Mouse (Mus musculus) embryonic fibroblast, embryonic 13.5 days (primary cell): ENCODE measurements around the gene Ttc30a1. TPM values are rescaled to one million over a fixed set of nuclear protein-coding genes. Genes with fewer than 3 reads are reported as not detected.
"Not testable (repeated sequence)": the region's sequence is repeated elsewhere in the genome, so short reads cannot be mapped to it uniquely, and the experiment has no call there.

Experiments used
- H3K27ac ChIP-seq: 2 replicates; pipeline ENCODE4 v1.5.1; 2012; ENCODE audit warnings: low read length, control low read depth, inconsistent platforms; ENCODE audit not compliant: insufficient read depth
- H3K4me1 ChIP-seq: 2 replicates; pipeline ENCODE4 v1.6.1; 2011; ENCODE audit warnings: low read length; ENCODE audit not compliant: control insufficient read depth, insufficient read depth
- H3K4me3 ChIP-seq: 2 replicates; pipeline ENCODE4 v1.5.1; 2011; ENCODE audit warnings: mild to moderate bottlenecking, control low read depth, low read length; ENCODE audit not compliant: insufficient read depth
- CTCF ChIP-seq: IDR thresholded peaks from 2 replicates; pipeline ENCODE4 v1.5.1; 2011; ENCODE audit warnings: mild to moderate bottlenecking, control low read depth, low read length, moderate library complexity, borderline replicate concordance; ENCODE audit not compliant: insufficient read depth
- POLR2A ChIP-seq: IDR thresholded peaks from 2 replicates; pipeline ENCODE4 v1.6.1; 2011; ENCODE audit warnings: low read depth, mild to moderate bottlenecking, control low read depth, low read length, moderate library complexity
- polyA plus RNA-seq: library from polyadenylated mRNA; stranded (reverse); fragments of >200 nt; gene quantifications from 2 replicates; pipeline ENCODE4 v1.2.4, GENCODE M21; 2011; ENCODE audit warnings: low read depth; ENCODE audit not compliant: missing spikeins, insufficient read length

Gene Ttc30a1
- polyA plus RNA-seq, 1 experiment: 3.1 TPM

DNA sequence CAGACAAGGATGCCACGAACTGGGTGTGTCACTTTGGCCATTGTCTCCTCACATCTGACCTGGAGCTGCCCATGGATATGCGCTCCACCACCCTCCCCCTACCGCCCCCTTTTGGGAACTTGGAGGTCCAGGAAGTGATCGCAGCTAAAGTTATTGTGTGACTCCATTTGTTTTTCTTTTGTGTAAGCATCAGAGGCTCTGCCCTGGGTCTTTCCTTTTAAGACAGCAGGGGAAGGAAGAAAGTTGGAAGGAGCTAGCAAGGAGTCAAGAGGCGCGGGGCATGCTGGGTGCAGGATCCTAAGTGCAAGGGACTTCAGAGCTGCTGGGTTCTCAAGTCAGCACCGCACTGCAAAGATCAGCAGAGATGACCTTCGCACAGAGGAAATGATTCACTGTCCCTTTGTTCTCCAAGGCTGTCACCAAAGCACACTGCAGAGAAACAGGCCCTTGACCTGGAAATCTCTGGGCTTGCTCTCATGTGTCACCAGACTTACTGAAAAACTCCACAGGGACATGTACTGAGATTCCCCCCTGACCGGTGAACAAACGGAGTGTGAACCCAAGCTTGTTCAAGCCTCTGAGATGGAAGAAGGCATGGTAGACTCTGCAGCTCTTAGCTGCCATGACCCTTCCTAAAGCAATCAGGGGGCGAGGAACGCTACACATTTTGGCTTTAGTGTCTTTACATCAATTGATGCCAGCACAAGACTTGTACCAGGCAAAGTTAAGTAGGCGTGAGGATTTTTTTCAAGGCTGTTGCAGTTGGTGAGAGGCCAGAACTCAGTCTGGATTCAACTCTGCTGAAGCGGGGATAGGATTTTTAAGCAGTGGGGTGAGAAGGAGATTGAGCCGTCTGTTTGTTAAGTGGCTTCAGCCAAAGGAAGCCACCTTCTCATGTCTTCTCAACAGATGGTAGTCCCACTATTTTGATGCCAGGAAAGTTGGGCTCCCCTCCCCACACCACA lies 21.1 kb downstream of the Ttc30a1 start:
- TF ChIP-seq CTCF (no peak), POLR2A (no peak)
- Histone ChIP-seq H3K4me3 (no peak overlapping the region), H3K4me1 (no peaks in the 10 kb centered on the region; the same call in 1 of the 2 replicates), H3K27ac (no peak overlapping the region)

DNA sequence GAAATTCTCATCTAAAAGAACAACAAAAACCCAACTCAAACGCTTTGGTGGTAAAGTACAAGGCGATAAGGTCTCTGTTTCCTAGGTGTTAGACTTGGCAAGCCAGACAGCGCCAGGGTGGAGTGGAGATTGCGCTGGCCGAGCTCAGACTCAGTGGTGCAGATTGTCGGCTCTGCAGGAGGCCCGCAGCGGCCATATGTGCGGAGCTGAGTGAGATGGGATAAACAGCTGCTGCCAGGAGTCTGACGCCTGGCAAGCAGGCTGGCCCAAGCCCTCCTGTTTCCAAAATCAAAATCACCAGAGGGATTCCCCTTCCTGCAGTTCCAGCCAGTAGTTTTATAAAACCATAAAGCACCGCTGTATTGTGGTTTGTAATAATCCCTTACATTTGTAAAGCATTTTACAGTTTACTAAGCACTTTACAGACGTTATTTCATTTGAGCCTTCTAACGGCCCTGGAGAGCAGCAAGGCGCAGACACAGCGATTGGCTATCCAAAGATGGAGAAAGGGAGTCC lies 21.9 kb downstream of the Ttc30a1 start:
- Histone ChIP-seq H3K27ac (no peak overlapping the region), H3K4me3 (no peak overlapping the region), H3K4me1 (no peaks in the 10 kb centered on the region; the same call in 1 of the 2 replicates)
- TF ChIP-seq POLR2A (no peak), CTCF (no peak)

DNA sequence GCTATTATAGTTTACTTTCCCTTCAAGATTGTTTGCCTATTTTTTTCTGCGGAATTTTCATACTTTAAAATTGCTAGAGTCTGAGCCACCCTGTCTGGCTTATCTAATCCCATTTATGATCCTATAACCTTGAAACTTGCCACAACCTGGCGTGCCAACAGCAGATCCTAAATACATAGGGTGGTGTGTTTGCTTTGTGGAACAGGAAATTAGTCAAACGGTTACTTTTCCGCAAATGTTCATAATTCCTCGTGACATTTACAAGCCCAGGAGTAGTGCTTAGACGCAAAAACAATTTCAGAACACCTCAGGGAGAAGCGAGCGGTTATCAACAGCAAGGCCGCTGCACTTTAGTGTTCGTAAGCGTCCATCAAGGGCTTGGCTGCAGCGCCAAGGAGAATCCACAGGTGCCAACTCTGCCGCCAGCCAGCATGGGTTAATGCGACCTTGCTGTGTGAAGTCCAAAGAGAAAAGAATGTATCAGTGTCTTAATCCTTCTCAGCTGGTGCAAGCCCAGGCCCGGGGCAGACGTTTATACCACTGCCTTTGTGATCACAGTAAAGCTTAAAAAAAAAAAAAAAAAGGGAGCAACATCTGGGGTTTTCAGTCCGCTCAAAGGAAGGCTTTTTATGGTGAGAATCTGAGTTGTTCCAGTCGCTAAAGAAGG lies 22.5 kb downstream of the Ttc30a1 start:
- no peak overlapping the region for H3K4me3 ChIP-seq
- TF ChIP-seq CTCF (no peak), POLR2A (no peak)
- no peaks in the 10 kb centered on the region; the same call in 1 of the 2 replicates for H3K4me1 ChIP-seq
- no peak overlapping the region for H3K27ac ChIP-seq

- H3K4me1 ChIP-seq: no peaks in the 10 kb centered on the region
- TF ChIP-seq CTCF (no peak), POLR2A (no peak)
- H3K4me3 ChIP-seq: no peak overlapping the region
- no peak overlapping the region for H3K27ac ChIP-seq
Measured at GRCm38 (mm10) chr2:75955709-75956108, 26.1 kb downstream of the Ttc30a1 start.

DNA sequence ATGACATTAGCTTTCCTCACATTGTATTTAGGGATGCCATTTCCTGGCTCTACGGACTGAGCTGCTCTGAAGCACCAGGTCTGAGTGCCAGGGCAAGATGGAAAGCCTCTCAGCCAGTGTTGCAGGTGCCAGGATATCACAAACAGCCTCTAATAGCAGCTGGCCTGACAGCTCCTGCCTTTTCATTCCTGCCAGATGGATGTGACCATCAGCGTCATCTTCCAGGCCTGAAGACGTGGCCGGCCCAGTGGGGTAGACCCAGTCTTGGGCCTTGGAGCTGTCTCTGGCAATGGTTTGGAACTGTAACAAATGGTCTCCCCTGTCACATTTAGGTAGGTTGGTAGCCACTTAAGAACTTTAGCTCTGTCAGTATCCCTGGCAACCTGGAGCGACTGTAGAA lies 28.4 kb downstream of the Ttc30a1 start:
- no peak for TF ChIP-seq POLR2A
- TF ChIP-seq CTCF: no peak
- Histone ChIP-seq H3K4me3 (no peak overlapping the region), H3K27ac (no peak overlapping the region)

DNA sequence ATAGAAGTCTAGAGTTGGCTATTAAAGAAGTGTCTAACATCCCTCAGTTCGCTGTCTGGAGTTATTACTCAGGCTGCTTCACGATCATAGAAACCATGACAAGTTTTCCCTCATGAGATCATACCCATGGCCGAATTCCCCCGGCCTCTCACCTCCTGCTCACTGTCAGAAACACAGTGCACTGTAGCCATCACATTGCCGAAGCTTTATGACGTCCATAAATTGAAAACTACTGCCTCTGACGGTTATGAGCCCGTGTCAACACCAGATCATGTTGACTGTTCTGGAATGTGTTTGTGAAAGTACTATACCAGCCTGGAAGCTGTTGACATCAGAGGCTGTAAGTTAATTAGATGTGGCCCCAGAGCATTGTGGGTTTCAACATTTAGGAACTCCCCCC lies 31.1 kb downstream of the Ttc30a1 start:
- H3K4me1 ChIP-seq: no peaks in the 10 kb centered on the region
- no peak for TF ChIP-seq CTCF
- TF ChIP-seq POLR2A: no peak
- H3K27ac ChIP-seq: no peak overlapping the region
- H3K4me3 ChIP-seq: no peak overlapping the region

More for the DNA sequence above, 28.4 kb downstream of the Ttc30a1 start:
- H3K4me1 ChIP-seq: no peaks in the 10 kb centered on the region

DNA sequence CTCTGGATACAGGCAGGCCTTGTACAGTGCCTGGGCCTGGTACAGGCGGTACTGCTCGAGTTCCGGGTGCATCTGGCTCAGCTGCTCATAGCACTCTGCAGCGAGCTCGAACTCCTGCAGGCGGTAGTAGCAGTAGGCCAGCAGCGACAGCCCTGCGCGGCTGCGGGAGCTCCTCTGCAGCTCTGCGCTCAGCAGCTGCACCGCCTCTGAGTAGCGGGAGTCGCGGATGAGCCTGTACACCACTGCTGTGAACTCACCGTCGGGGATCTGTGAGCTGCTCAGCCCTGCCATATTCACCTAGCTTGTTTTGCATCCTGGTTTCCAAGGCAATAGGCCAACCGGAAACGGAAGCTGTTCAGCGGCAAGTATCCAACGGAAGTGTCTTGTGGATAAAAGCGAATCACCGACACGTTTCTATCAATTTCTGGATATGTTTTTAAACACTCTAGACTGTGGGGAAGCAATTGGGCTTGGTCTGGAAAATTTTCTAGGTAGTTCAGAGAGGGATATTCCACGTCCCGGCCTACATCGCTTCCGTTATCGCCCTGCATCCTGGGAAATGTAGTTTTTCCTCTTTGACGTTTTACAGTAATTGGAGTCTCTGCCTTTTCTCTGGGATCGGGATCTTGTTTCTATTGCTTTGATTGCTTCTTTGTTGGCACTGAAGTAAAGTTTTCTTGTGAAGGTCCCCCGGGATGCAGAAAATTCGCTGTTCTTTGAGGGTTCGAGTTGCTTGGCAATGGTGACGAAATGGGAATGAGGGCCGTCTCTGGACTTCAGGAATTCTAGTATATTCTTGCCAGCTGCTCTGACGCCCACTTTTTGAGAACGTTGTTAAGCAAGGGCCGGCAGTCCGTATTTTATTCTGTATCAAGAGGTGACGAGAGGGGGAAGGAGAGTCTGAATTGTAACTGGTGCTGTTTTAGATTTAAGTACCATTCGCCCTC lies 43.4 kb downstream of the Ttc30a1 start, which contains the start of gene Ttc30b:
Gene Ttc30b, minus strand, starts transcription at position 469 of the 947 bp plus-strand sequence.
- Histone ChIP-seq H3K4me1 (no peaks in the 10 kb centered on the region), H3K27ac (peak within 1 kb of the TSS; percentile 91), H3K4me3 (peak within 1 kb of the TSS; percentile 56)
- peak; percentile 36 for TF ChIP-seq POLR2A
- TF ChIP-seq CTCF: no peak

GRCm38 (mm10) chr2:75937520-75938116 lies 44.1 kb downstream of the Ttc30a1 start:
- not testable (repeated sequence) for H3K27ac ChIP-seq, H3K4me1 ChIP-seq, H3K4me3 ChIP-seq

DNA sequence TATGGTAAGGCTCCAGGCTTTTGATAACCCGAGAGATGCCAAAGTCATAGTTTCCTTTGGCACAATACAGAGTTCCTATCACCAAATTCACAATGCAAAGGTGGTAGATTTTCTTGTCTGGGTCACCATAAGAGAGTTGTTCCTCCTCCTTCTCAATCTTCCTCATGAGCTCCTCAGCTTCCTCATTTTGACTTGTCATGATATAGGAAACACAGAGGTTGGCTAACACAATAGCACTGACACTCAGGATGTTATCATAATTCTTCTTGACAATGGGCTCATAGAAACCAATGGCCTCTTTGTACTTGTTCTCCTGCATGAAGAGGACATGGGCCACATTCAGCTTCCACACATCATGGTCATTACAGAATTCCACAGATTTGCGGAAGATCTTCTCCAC lies 45.1 kb downstream of the Ttc30a1 start:
- H3K27ac ChIP-seq, H3K4me1 ChIP-seq, H3K4me3 ChIP-seq: not testable (repeated sequence)
